Mouse (Mus musculus) left cerebral cortex, postnatal 10 days (tissue): ENCODE data around the gene Aldh6a1. TPM values are rescaled to one million over a fixed set of nuclear protein-coding genes. Genes with fewer than 3 reads are reported as not detected.

Experiments
- DNase-seq, 2 experiments: peaks; one replicate each; pipeline ENCODE4 v3.0.0; 2021 to 2022; ENCODE audit warnings: low spot score in 2 of 2, mixed read lengths in 1 of 2; ENCODE audit errors: extremely low spot score in 1 of 2
- intact Hi-C: fragments of 180-260 bp; cut with DNase I; formaldehyde crosslinking; loops from one replicate; pipeline ENCODE4 v1.15.1; 2025
- total RNA-seq, 2 experiments: library from RNA; stranded (reverse); gene quantifications; 2 replicates each; pipeline ENCODE4 v1.2.3; 2021

The Aldh6a1 gene
- total RNA-seq, 2 experiments from 2014 or later = 29.5 to 32.5 TPM

DNA sequence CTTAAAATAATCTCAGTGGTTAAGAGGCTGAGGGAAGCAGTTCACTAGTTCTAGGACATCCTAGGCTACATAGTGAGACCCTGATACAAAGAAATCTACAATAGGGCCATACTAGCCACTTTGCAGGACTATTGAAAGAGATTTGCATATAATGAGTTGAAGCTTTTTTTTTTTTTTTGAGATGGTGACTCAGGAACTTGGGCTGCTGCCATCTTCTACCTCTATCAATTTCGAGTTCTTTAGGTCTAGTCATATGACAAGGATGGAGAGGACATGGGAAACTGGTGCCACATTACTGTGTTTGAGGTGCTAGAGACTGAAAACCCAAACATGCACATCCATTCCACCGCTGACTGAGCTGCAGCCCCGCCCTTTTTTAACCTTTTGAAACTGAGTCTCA, 26.8 kb downstream of the Aldh6a1 start:
- intact Hi-C loops = no loop called here
- no peak for DNase-seq

DNA sequence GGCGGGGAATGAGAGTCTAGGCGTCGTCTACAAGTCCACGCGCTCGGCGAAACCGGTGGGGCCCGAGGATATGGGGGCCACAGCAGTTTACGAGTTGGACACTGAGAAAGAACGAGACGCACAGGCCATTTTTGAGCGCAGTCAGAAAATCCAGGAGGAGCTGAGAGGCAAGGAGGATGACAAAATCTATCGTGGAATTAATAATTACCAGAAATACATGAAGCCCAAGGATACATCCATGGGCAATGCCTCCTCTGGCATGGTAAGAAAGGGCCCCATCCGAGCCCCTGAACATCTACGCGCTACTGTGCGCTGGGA, 33.2 kb downstream of the Aldh6a1 start:
- intact Hi-C loops = no loop called here
- no peak for DNase-seq

GRCm38 (mm10) chr12:84416834-84417604, 33.8 kb downstream of the Aldh6a1 start, which contains the start of gene Rnf113a2:
TSS of gene Rnf113a2 (plus strand) at chr12:84417196.
- intact Hi-C loops = no loop called here
- peak; percentile 82 to 93 for DNase-seq

DNA sequence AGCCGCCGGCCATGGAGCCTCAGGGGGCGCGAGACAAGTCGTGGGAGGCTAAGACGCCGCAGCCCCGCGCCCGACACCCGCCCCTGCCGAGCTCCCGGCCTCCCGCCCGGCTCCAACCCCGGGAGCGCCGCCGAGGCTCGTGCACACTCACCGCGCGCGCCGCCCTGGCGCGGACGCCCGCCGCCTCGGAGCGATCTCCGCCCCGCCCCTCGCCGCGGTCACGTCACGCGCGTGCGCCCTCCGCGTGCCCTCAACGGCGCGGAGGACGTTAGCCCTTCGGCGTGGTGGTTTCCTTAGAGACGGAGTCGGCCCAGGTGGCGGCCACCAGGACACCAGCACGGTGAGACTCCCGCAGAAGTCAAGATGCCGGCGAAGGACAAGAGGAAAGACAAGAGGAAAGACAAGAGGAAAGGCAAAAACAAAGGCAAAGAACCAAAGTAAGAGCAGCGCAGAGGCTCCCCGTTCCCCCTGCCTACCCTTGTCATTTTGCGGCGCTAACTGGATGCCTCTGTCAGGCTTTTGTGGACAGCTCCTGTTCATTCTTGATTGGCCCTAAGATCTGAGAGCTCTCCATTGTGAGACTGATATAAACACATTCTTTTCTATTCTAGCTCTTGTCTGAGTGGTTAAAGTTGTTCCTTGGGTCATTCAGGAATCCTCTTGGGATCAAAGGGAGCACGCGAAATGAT, 41.8 kb downstream of the Aldh6a1 start, which contains the start of the genes Entpd5 and Bbof1:
Gene Entpd5, minus strand, starts transcription at position 211 of the 689 bp plus-strand sequence.
Gene Bbof1, plus strand, starts transcription at position 253 of the 689 bp plus-strand sequence.
- peak; percentile 82 to 94 for DNase-seq
- intact Hi-C loops = no loop called here

- intact Hi-C loops = no loop called here
- peak in 1 of 2 experiments; percentile 27 for DNase-seq
Observed at GRCm38 (mm10) chr12:84407874-84408818, 42.7 kb downstream of the Aldh6a1 start.

- intact Hi-C loops = no loop called here
- no peak for DNase-seq
Observed at GRCm38 (mm10) chr12:84407259-84407658, 43.5 kb downstream of the Aldh6a1 start.

DNA sequence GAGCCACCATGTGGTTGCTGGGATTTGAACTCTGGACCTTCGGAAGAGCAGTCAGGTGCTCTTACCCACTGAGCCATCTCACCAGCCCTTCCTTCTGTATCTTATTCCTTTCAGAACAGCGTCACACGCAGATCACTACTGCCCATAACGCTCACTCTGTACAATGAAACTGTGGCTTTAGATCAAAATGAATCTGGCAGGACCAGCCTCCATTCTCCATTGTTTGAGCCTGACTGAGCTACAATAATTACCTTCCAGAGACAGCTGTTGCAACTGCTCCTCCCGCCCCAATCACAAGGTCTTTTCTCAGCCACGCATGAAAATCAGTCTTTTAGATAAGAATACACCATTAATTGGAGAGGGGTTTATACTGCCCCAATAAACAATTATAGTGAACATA, 46.3 kb downstream of the Aldh6a1 start:
- no peak for DNase-seq
- intact Hi-C loops = no loop called here

DNA sequence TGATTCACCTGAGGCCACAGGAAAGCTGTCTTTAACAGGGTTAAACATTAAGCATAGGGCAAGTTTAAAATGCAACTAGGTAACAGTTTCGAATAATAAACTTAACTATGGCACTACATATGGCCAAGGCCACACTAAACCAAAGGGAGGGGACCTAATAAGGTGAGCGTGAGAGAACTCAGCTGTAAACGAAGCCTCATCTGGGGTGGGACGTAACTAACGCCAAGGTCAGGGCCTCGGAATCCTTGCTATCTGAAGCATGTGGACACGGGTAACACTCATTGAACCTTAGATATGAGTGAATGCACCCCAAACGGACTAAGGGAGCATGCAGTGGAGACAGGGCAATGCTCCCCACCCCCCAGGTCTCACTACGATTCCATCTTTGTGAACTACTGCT, 47.9 kb downstream of the Aldh6a1 start:
- intact Hi-C loops = no loop called here
- DNase-seq = no peak

- no peak for DNase-seq
- intact Hi-C loops = no loop called here
Observed at GRCm38 (mm10) chr12:84400653-84401052, 50.2 kb downstream of the Aldh6a1 start.

GRCm38 (mm10) chr12:84400068-84400467, 50.7 kb downstream of the Aldh6a1 start:
- intact Hi-C loops = no loop called here
- no peak for DNase-seq

DNA sequence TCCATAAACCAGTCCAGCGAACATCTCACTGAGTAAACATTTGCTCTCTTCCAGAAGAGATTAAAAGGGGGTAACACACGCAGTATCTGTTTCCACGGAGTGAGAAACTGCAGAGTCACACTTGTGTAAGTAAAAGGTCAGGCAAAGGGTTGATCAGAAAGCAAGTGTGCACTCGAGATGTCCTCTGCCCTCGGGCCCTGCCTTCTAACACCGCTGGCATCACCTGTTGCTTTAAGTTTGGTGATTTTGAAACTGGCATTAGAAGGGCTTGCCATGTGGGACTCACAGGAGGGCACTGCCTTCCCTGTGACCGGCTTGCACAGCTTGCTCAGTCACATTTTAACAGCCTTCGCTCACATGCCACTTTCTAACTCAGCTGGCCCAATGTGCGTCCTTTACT, 51.1 kb downstream of the Aldh6a1 start:
- no peak for DNase-seq
- intact Hi-C loops = no loop called here

GRCm38 (mm10) chr12:84399135-84399534, 51.7 kb downstream of the Aldh6a1 start:
- DNase-seq = no peak
- intact Hi-C loops = no loop called here

GRCm38 (mm10) chr12:84398629-84399028, 52.2 kb downstream of the Aldh6a1 start:
- intact Hi-C loops = no loop called here
- DNase-seq = no peak

DNA sequence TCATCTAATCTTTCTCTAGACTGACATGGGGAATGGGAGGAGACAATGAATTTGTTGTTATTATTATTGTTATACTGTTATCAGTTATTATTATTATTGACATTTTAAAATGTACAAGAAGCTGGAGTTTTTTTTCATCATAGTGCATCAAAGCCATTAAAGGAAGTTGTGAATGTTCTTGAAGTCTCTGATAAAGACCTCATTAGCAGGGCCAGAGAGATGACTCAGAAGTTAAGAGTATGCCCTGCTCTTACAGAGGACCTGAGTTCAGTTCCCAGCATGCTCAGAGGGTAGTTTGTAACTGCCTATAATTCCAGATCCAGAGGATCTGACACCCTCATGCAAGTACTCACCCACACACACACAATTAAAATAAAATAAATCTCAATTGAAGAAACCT, 53.1 kb downstream of the Aldh6a1 start:
- DNase-seq = no peak
- intact Hi-C loops = no loop called here

DNA sequence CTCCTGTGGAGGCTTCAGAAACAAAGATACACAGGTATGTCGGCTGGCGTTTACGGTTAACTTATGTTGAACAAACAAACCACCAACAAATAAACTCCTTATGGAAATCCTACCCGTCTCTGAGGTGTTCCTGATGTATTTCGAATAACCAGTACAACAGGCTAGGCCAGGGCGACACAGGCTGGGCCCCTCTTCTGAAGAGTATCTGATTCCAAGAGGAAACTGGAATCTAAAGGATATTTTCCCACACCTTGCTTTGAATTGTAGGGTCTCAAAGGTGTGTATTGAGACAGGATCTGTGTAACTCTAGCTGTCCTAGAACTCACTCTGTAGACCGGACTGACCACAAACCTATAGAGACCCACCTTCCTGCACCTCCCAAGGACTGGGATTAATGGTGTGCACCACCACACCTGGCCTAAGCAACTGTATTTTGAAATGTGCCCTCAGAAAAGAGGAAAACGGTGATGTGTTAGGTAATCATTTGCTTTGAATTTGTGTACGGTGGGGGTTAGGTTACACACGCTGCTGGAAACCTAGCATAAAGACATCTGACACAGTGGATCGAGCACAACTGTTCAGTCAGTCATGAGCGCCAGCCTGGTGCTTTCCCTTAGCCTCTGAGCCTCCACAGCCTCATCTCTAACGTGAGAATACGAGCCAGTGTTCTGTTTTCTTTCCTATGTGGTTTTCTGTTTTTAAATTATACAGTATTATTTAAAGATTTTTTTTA, 53.7 kb downstream of the Aldh6a1 start:
- intact Hi-C loops = no loop called here
- no peak for DNase-seq

DNA sequence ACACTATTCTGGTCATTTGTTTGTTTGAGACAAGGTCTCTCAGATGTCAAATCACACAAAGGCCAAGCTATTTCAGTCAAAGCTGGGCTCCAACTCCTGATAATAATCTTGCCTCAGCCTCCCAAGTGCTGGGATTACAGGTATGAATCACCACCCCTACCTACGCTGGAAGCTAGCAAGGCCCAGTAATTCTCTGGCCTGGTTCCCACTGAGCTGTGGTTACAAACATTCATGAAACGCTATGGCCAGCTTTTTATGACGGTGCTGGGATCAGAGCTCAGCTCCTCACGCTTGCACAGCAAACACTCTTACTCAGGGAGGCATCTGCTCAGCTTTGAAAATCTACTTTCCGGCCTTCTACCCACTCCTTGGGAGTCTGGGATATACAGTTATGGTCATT, 57.0 kb downstream of the Aldh6a1 start:
- DNase-seq = no peak
- intact Hi-C loops = no loop called here

DNA sequence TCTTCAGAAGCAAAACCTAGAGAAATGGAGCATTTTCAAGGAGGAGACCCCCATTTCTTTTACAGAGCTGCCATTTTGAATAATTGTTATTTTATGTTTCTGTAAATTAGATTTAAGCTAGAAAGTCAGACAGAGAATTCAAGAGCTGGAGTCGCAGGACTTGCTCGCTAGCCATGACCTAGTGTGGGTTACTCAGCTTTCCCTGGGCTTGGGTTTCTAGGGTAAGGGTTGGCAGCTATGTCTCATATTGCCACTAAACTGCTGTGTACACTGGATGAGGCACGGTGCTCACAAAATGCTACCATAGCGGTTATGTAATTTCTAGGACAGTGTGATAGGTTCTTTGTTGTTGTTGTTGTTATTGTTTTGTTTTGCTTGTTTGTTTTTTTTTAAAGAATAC, 58.1 kb downstream of the Aldh6a1 start:
- intact Hi-C loops = no loop called here
- no peak for DNase-seq

DNA sequence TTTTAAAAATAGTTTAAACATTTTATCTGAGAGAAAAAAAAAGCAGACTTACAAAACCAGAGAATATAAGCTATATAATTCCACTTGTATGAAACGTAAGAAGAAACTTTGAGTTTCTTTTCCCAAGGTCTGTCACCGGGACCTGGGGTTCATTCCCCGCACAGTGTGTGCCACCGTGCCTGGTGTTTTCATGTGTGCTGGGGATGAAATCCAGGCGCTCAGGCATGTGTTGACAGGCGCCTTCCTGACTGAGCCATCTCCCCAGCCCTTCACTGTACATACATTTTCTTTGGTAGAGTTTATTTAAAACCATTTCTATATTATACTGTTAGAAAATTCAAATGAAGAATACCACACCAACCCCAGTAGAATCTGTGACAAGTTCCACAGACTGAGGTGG, 60.5 kb downstream of the Aldh6a1 start:
- no peak for DNase-seq
- intact Hi-C loops = no loop called here
